Mouse (Mus musculus) heart, adult 2 months (tissue): ENCODE measurements around the gene Dok5.

Source experiments
- CTCF ChIP-seq: fragments of 200-600 bp; IDR thresholded peaks from 2 replicates; pipeline ENCODE4 v1.8.1; 2022; ENCODE audit warnings: antibody characterized with exemption, mild to moderate bottlenecking, moderate library complexity
- EP300 ChIP-seq: fragments of 200-500 bp; IDR thresholded peaks from 2 replicates; pipeline ENCODE4 v1.6.1; 2011; ENCODE audit warnings: low read depth, low read length, control low read depth; ENCODE audit not compliant: insufficient read depth
- POLR2A ChIP-seq: fragments of 200-500 bp; IDR thresholded peaks from 2 replicates; pipeline ENCODE4 v1.6.1; 2011; ENCODE audit warnings: mild to moderate bottlenecking, low read depth, low read length, control low read depth; ENCODE audit not compliant: insufficient read depth

- TF ChIP-seq EP300 (no peak), CTCF (peak; percentile 98), POLR2A (no peak)
Observed at GRCm38 (mm10) chr2:170873382-170873781, 141.8 kb downstream of the Dok5 start.
